Mouse (Mus musculus): ENCODE results near the gene Borcs8. TPM values are rescaled to one million over a fixed set of nuclear protein-coding genes. Genes with fewer than 3 reads are reported as not detected.

The Borcs8 gene
- polyA plus RNA-seq, 1 experiment from 2014 or later = 34.6 TPM

DNA sequence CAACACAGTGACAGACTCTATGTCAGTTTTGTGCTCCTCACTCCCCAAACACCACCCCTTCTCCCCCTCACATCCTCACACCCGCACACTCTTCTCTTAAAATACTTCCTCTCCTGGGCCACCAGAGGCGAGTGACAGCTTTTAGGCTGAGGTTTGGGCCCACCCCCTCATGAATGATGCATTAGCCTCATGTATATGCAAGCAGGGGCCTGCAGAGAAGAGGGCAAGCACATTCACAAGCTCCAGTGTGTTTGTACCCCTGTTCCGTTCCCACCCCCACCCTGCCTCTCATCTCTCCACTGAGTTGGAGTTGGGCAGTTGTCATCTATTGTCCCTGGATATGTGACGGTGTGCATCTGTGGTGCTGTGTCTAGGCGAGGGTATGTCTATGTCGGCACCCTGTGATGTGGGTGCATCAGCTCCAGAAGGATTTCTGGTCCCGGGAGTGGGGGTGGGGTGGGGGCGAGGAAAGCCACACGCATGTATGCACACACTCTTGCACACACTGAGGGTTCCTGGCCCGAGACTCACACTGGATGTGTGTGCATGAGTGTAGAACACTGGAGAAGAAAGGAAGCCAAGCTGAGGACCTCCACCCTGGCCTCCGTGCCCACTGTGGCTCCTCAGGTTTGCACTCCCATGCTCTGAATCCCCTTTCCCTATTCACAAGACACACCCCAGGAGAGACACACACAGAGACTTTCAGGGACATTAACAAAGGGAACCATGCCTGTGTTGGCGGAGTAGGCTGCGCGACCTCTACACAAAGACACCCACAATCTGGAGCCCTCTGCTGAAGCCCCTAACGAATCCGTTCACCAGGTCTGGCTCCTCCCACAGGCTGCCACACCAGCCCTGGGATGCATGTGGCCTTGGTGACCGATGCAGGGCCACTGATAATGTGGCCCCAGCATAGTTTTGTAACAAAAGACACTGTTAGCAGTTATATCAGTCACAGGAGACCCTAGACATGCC, 20.3 kb upstream of the Borcs8 start:
- H3K9me3 ChIP-seq = no peaks in the 10 kb centered on the region
- no peak overlapping the region for H3K4me2 ChIP-seq (replicated peaks)
- H3K27ac ChIP-seq = no peak overlapping the region
- WGBS = 17% methylated on average over 17 of the region's 17 CpGs
- H3K9ac ChIP-seq = no peak overlapping the region
- H3K4me3 ChIP-seq (replicated peaks) = no peak overlapping the region
- no peak for ATAC-seq
- H3K27me3 ChIP-seq (replicated peaks) = peaks cover 57% of the 10 kb centered on the region
- H3K36me3 ChIP-seq = no peaks in the 10 kb centered on the region
- peaks cover 5% of the 10 kb centered on the region; the same call in 1 of the 2 replicates for H3K4me1 ChIP-seq (replicated peaks)

DNA sequence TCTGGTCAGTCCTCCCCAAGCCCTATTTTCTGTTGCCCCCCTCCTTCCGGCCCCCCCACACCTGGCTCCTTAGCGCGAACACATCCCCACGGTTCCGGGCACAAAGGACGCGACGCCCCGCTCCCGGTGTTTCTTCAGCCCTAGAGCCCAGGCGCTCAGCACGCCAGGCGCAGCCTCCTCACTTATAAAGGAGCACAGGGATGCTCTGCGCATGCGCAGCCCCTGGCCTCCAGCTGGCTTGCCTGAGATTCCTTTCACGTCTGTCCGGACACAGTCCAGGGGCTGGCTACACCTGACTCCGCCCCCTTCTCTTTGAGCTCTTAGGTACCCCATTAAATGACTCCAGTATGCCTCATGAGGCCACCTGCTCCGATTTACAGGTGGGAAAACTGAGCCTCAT, 18.6 kb upstream of the Borcs8 start, which contains the start of gene Ncan:
Gene Ncan (minus strand): TSS at position 207 of the 400 bp plus-strand sequence.
- peaks cover 5% of the 10 kb centered on the region; the same call in 1 of the 2 replicates for H3K4me1 ChIP-seq (replicated peaks)
- H3K27me3 ChIP-seq (replicated peaks) = peaks cover 46% of the 10 kb centered on the region
- peak within 1 kb of the TSS; percentile 51 for H3K4me2 ChIP-seq (replicated peaks)
- peak; percentile 81 for ATAC-seq
- H3K9ac ChIP-seq = no peak within 1 kb of the TSS
- H3K27ac ChIP-seq = no peak within 1 kb of the TSS
- H3K36me3 ChIP-seq = no peaks in the 10 kb centered on the region
- peak within 1 kb of the TSS; percentile 18 for H3K4me3 ChIP-seq (replicated peaks)
- WGBS = 2% methylated on average over 19 of the region's 19 CpGs
- no peaks in the 10 kb centered on the region for H3K9me3 ChIP-seq

DNA sequence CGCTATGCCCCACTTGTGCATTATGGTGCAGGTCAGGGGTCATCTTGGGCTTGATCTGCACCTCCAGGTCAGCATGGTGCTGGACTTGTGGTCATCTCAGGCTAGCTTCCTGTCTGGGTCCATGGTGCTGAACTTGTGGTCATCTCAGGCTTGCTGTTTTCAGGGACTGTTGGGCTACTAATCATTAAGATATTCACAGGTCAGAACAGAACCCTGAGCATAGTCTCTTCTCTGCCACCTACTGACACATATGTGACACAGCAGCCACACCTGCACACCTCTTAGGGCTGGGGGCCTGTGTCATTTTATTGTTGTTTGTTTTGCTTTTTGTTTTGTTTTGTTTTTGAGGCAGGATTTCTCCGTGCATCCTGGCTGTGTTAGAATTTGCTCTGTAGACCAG, 16.4 kb upstream of the Borcs8 start:
- H3K27me3 ChIP-seq (replicated peaks) = peaks cover 32% of the 10 kb centered on the region
- peaks cover 5% of the 10 kb centered on the region; the same call in 1 of the 2 replicates for H3K4me1 ChIP-seq (replicated peaks)
- H3K36me3 ChIP-seq = no peaks in the 10 kb centered on the region
- 0 out of 2 replicates have a peak, but pooled peaks have one; percentile 39 for ATAC-seq
- H3K9ac ChIP-seq = no peak overlapping the region
- no peak overlapping the region for H3K4me2 ChIP-seq (replicated peaks)
- no peaks in the 10 kb centered on the region for H3K9me3 ChIP-seq
- H3K4me3 ChIP-seq (replicated peaks) = no peak overlapping the region
- 57% methylated on average over 2 of the region's 2 CpGs for WGBS
- no peak overlapping the region for H3K27ac ChIP-seq

DNA sequence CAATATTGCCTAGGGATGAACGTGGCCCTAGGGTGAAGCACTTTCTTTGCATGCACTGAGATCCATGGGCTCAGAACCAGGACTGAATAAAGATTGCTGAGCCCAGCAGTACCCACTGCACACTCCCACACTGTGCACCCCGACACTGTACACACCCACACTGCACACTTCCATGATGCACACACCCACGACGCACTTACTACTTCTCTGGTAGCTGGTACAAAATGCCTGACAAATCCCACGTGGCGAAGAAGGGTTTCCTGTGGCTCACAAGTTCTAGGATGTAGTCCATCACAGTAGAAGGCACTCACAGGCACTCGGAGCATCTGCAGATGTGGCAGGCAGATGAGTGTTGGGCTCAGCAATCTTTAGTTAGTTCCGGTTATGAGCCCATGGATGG, 14.3 kb upstream of the Borcs8 start:
- H3K9ac ChIP-seq = no peak overlapping the region
- H3K36me3 ChIP-seq = no peaks in the 10 kb centered on the region
- H3K27ac ChIP-seq = no peak overlapping the region
- no peak overlapping the region for H3K4me2 ChIP-seq (replicated peaks)
- peaks cover 10% of the 10 kb centered on the region; the same call in 1 of the 2 replicates for H3K4me1 ChIP-seq (replicated peaks)
- H3K4me3 ChIP-seq (replicated peaks) = no peak overlapping the region
- peaks cover 11% of the 10 kb centered on the region for H3K27me3 ChIP-seq (replicated peaks)
- 65% methylated on average over 8 of the region's 8 CpGs for WGBS
- no peak for ATAC-seq
- no peaks in the 10 kb centered on the region for H3K9me3 ChIP-seq

DNA sequence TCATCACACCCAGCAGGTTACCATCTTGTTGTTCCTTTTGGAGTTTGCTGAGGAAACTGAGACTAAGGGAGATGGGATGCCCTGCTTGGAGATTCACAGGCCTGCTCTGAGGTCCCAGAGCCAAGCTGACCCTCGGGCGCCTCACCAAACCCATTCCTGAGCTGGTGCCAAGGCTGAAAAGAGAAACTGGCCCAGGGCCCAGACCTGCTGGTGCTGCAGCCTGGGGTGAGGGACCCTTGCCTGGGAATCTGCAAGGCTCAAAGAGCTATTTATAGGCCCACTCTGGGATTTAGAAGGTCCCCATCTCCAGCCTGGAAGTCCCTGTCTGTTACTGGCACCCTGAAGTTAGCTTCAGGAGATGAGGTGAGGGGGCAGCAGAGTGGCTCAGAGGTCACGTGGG, 10.9 kb upstream of the Borcs8 start:
- H3K4me3 ChIP-seq (replicated peaks) = no peak overlapping the region
- 73% methylated on average over 3 of the region's 3 CpGs for WGBS
- no peak overlapping the region; the same call in 1 of the 2 replicates for H3K9ac ChIP-seq
- H3K36me3 ChIP-seq = peaks cover 5% of the 10 kb centered on the region; the same call in 1 of the 2 replicates
- H3K27me3 ChIP-seq (replicated peaks) = no peaks in the 10 kb centered on the region
- H3K9me3 ChIP-seq = no peaks in the 10 kb centered on the region
- no peak for ATAC-seq
- H3K27ac ChIP-seq = no peak overlapping the region
- H3K4me1 ChIP-seq (replicated peaks) = peaks cover 17% of the 10 kb centered on the region; the same call in 1 of the 2 replicates
- no peak overlapping the region for H3K4me2 ChIP-seq (replicated peaks)

DNA sequence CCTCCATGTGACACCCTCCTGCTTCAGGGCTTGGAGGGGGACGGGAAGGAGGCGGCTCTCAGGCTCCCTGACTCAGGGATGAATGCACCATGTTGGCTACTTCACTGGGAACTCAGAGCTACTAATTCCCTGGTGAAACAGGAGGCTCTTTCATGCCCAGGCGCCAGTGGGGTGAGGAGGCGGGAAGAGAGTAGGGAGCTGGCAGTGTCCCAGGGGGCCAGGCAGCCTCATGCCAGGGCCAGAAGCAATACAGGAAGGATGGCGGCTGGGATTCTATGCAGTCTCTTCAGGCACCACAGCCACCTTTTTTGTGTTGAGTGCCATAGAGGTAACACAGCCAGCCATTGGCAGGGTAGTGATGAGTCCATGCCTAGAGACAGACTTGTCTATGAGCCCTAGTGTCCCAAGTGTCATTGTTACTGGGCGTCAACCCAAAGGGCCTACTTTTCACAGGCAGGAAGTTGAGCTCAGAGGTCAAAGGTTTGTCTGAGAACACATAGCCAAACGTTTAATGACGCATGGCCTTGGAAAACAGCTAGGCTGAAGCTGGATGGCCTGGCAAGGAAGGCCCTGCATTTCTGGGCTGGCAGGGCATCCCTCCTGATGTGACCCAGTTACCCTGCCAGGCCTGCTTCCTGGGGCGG, 9.9 kb upstream of the Borcs8 start:
- no peak overlapping the region for H3K27ac ChIP-seq
- H3K9me3 ChIP-seq = no peaks in the 10 kb centered on the region
- H3K27me3 ChIP-seq (replicated peaks) = no peaks in the 10 kb centered on the region
- no peak for ATAC-seq
- 61% methylated on average over 9 of the region's 9 CpGs for WGBS
- H3K4me1 ChIP-seq (replicated peaks) = peaks cover 17% of the 10 kb centered on the region; the same call in 1 of the 2 replicates
- peaks cover 14% of the 10 kb centered on the region for H3K36me3 ChIP-seq
- H3K4me2 ChIP-seq (replicated peaks) = no peak overlapping the region
- no peak overlapping the region for H3K4me3 ChIP-seq (replicated peaks)
- no peak overlapping the region for H3K9ac ChIP-seq

DNA sequence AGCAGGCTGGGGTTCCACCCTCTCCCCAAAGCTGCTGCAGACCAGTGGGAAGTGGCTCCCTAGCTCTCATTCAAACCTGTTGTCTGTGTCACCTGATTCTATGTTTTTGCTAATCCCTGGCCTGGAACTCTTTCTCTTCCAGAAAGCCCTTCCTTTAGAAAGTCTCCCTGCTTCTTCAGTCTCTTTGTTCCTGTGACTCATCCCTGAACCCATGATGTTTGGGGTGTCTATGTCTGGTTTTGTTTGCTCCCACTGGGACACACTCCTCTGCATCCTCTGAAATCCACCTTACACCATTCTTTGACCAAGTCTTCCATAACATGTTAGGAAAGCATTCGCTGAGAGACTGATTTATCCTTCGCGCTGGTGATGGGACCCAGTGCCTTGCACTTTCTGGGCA, 9.2 kb upstream of the Borcs8 start:
- no peaks in the 10 kb centered on the region for H3K27me3 ChIP-seq (replicated peaks)
- WGBS = 84% methylated on average over 3 of the region's 3 CpGs
- no peak overlapping the region for H3K9ac ChIP-seq
- peaks cover 17% of the 10 kb centered on the region; the same call in 1 of the 2 replicates for H3K4me1 ChIP-seq (replicated peaks)
- no peak overlapping the region for H3K4me3 ChIP-seq (replicated peaks)
- H3K36me3 ChIP-seq = peaks cover 18% of the 10 kb centered on the region
- no peaks in the 10 kb centered on the region for H3K9me3 ChIP-seq
- ATAC-seq = no peak
- H3K4me2 ChIP-seq (replicated peaks) = no peak overlapping the region
- no peak overlapping the region for H3K27ac ChIP-seq

DNA sequence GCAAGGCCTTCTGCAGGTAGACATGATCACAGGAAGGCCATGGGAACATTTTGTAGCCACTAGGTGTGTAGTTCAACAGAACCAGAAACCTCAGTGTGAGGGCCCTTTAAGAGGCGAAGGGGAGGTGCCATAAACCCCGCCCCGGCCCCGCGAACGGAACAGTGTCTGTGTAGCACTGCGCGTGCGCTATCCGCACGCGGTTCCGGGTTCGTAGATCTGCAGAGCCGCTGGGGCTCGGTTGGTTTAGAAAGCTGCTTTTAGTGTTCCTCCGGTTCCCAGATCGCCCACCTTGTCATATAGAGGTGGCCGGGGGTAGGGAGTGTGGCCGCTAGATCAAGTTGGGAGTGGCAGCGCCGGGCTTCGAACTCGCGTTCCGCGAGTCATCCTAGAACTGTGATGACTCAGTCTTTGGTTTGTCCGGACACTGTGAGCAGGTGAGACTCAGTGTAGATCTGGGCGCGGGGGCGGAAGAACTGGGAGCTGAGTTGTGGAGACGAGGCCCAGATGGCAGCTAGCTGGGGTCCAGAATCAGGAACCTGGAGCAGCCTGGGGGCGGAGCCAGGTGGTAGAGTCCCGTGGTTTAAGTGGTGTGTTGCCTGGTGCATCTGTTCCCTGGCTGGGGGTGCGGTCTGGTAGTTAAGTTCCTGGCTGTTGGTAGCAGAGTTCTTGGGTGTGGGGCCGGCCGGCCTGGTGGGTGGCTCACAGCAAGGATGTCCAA, 8.0 kb upstream of the Borcs8 start, which contains the start of gene Nr2c2ap:
Gene Nr2c2ap (plus strand): TSS at position 168 of the 718 bp plus-strand sequence.
- WGBS = 1% methylated on average over 37 of the region's 37 CpGs
- H3K9me3 ChIP-seq = no peaks in the 10 kb centered on the region
- H3K4me3 ChIP-seq (replicated peaks) = peak within 1 kb of the TSS; percentile 60
- ATAC-seq = peak; percentile 94
- no peaks in the 10 kb centered on the region for H3K27me3 ChIP-seq (replicated peaks)
- peaks cover 27% of the 10 kb centered on the region for H3K36me3 ChIP-seq
- H3K4me1 ChIP-seq (replicated peaks) = peaks cover 17% of the 10 kb centered on the region; the same call in 1 of the 2 replicates
- peak within 1 kb of the TSS; percentile 55 for H3K9ac ChIP-seq
- H3K4me2 ChIP-seq (replicated peaks) = peak within 1 kb of the TSS; percentile 76
- 0 out of 2 replicates have a peak within 1 kb of the TSS, but pooled peaks have one; percentile 4 for H3K27ac ChIP-seq

DNA sequence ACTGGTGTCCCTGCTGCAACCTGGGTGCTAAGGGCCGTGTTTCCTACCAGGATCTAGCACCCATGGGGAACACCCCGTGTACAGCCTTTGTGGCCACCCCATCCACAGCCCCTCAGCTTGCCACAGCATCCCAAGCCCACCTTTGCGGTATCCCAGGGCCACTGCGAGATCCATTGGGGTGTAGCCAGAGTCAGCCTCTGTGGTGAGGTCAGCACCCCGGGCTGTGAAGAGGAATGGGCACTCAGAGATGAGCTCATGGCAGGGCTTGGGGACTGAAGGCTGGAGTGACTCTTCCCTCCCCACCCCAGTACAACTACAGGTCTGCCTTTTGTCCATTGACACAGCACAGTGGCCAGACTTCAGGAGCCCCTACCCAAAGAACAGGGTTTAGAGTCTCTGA, 5.2 kb upstream of the Borcs8 start:
- H3K36me3 ChIP-seq = peaks cover 27% of the 10 kb centered on the region
- H3K9ac ChIP-seq = no peak overlapping the region
- H3K9me3 ChIP-seq = no peaks in the 10 kb centered on the region
- no peaks in the 10 kb centered on the region for H3K27me3 ChIP-seq (replicated peaks)
- 89% methylated on average over 5 of the region's 5 CpGs for WGBS
- no peak overlapping the region for H3K27ac ChIP-seq
- no peak overlapping the region for H3K4me3 ChIP-seq (replicated peaks)
- no peak for ATAC-seq
- peaks cover 25% of the 10 kb centered on the region for H3K4me1 ChIP-seq (replicated peaks)
- no peak overlapping the region for H3K4me2 ChIP-seq (replicated peaks)

DNA sequence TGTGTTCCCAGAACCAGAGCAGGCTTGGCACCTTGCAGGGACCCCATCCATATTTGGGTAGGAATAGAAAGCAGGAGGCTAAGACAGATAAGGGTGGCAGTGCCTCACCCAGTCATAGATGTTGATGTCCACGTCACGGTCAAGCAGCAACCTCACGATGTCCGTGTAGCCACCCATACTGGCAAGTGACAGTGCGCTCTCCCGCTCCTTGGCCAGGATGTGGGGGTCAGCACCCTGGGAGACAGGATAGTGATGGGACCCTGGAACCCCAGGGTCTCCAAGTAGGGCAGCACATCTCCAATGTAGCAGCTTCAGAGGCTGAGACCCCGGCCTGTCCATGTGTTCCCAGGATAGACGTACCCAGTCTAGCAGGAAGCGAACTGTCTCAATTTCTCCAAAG, 4.4 kb upstream of the Borcs8 start:
- peaks cover 21% of the 10 kb centered on the region for H3K4me1 ChIP-seq (replicated peaks)
- no peaks in the 10 kb centered on the region for H3K9me3 ChIP-seq
- H3K4me2 ChIP-seq (replicated peaks) = no peak overlapping the region
- peaks cover 27% of the 10 kb centered on the region for H3K36me3 ChIP-seq
- H3K4me3 ChIP-seq (replicated peaks) = no peak overlapping the region
- no peak overlapping the region for H3K9ac ChIP-seq
- 92% methylated on average over 9 of the region's 9 CpGs for WGBS
- no peak overlapping the region for H3K27ac ChIP-seq
- H3K27me3 ChIP-seq (replicated peaks) = no peaks in the 10 kb centered on the region
- no peak for ATAC-seq

DNA sequence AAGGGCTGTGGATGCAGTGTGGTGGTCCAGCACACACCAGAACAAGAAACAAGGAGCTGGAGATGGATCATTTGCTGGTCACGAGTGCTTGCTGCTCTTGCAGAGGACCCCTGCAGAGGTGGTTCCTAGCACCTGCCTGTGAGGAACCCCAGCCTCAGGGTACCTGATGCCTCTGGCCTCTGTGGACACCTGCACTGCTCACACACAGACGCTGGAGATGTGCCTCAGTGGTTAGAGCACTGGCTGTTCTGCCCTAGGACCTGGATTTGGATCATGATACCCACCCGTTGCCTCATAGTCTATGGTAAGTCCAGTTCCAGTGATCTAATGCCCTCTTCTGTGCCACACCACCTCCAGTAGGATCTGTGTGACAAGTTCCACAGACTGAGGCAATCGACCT, 2.7 kb upstream of the Borcs8 start:
- no peak overlapping the region for H3K9ac ChIP-seq
- WGBS = 83% methylated on average over 4 of the region's 4 CpGs
- H3K4me2 ChIP-seq (replicated peaks) = no peak overlapping the region
- H3K27ac ChIP-seq = no peak overlapping the region
- no peaks in the 10 kb centered on the region for H3K9me3 ChIP-seq
- no peak for ATAC-seq
- no peaks in the 10 kb centered on the region for H3K27me3 ChIP-seq (replicated peaks)
- H3K36me3 ChIP-seq = peaks cover 27% of the 10 kb centered on the region
- peaks cover 24% of the 10 kb centered on the region for H3K4me1 ChIP-seq (replicated peaks)
- H3K4me3 ChIP-seq (replicated peaks) = no peak overlapping the region

DNA sequence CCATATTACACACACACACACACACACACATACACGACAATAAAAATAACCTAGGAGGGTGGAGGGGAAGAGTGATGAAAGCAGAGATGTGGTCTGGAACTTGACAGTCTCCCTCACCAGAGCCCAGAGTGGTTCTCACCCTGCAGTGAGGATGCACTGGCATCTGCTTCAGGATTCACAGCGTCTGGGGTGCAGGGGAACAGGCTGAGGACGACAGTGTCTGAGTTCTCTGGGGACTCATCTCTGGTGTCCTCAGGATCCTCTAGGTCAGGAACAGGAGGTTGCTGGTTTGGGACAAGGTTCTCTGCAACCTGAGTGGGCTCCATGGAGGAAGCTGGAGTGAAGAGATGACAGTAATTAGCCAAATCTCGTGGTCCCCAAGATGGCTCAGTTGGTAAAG, 1.4 kb upstream of the Borcs8 start:
- Histone ChIP-seq H3K4me2 (replicated peaks) (peak overlapping the region; percentile 71), H3K27ac (no peak overlapping the region), H3K27me3 (replicated peaks) (no peaks in the 10 kb centered on the region), H3K4me3 (replicated peaks) (peak overlapping the region; percentile 76), H3K36me3 (peaks cover 26% of the 10 kb centered on the region), H3K9me3 (no peaks in the 10 kb centered on the region), H3K9ac (no peak overlapping the region; the same call in 1 of the 2 replicates), H3K4me1 (replicated peaks) (peaks cover 17% of the 10 kb centered on the region)
- no peak for ATAC-seq
- WGBS = 82% methylated on average over 4 of the region's 4 CpGs

Measured in intestine, embryonic 15.5 days (tissue).